15 mouse cellular contexts compared by ENCODE assay signal in the genomic region with DNA sequence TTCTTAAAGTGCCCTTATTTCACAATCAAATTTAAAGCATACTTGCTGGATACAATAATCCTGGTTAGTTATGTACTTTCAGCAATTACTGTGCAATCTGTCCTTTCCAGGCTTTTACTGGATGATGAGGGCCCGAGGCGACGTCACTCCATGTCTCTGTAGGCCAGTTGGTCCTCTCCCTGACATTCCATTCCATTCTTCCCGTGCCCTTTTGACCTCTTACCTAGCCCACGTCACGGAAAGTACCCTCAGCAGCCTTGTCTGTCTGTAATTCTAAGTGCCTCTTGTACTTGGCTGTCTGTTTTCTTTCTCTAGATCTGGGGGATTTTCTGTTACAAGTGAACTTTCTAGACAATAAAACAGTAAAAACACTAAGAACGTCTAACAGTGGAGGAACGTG.
"Had no signal": no experiment of that assay in that cellular context is flagged by ENCODE, and none has a peak within 500 bp of the region (broad histone marks: within the 10 kb centered on the region; RNA-seq: fewer than 3 reads in every experiment).

No protein-coding gene starts in this region.

- DNase-seq: kidney, adult 18-20 months; kidney, postnatal 36 days; lung, adult 2 months; lung, postnatal 10 days; right cerebral cortex, postnatal 14 days; thymus, adult 2 months; thymus, postnatal 25 days had no signal

- H3K27me3 ChIP-seq: kidney, embryonic 15.5 days; liver, embryonic 15.5 days; stomach, embryonic 15.5 days had no signal

- H3K9me3 ChIP-seq: kidney, embryonic 15.5 days; limb, embryonic 10.5 days; liver, embryonic 15.5 days; midbrain, embryonic 10.5 days; stomach, embryonic 15.5 days had no signal

- H3K36me3 ChIP-seq: kidney, embryonic 15.5 days; limb, embryonic 10.5 days; liver, embryonic 15.5 days; midbrain, embryonic 10.5 days; stomach, embryonic 15.5 days had no signal

- H3K4me2 ChIP-seq: kidney, embryonic 15.5 days; liver, embryonic 11.5 days; liver, embryonic 15.5 days; stomach, embryonic 15.5 days had no signal

- H3K4me1 ChIP-seq: stomach, embryonic 15.5 days had no signal

- ATAC-seq: midbrain, embryonic 16.5 days had no signal

- H3K9ac ChIP-seq: kidney, embryonic 15.5 days; liver, embryonic 15.5 days; stomach, embryonic 15.5 days had no signal

- H3K4me3 ChIP-seq: kidney, embryonic 15.5 days; left cerebral cortex, adult 2 months; limb, embryonic 10.5 days; liver, embryonic 15.5 days; midbrain, embryonic 10.5 days; stomach, embryonic 15.5 days had no signal

- H3K27ac ChIP-seq: kidney, embryonic 15.5 days; left cerebral cortex, adult 2 months; limb, embryonic 10.5 days; liver, embryonic 15.5 days; midbrain, embryonic 10.5 days; stomach, embryonic 15.5 days had no signal
